Mouse (Mus musculus) cortical plate, adult 2 months (tissue): ENCODE data around the gene Frmd4a. TPM values are rescaled to one million over a fixed set of nuclear protein-coding genes. Genes with fewer than 3 reads are reported as not detected.
A peak's percentile ranks its signal among the peaks of the same experiment; 100 is the strongest.

Experiments used
- H3K27ac ChIP-seq: fragments of 200-500 bp; 2 replicates; pipeline ENCODE4 v1.5.1; 2012; ENCODE audit warnings: low read length, control low read depth, inconsistent platforms; ENCODE audit not compliant: insufficient read depth
- H3K4me1 ChIP-seq: fragments of 200-500 bp; 2 replicates; pipeline ENCODE4 v1.6.1; 2011; ENCODE audit warnings: low read length; ENCODE audit not compliant: control insufficient read depth, insufficient read depth
- H3K4me3 ChIP-seq: fragments of 200-500 bp; 2 replicates; pipeline ENCODE4 v1.5.1; 2011; ENCODE audit warnings: mild to moderate bottlenecking, low read length, control low read depth; ENCODE audit not compliant: insufficient read depth
- CTCF ChIP-seq: fragments of 200-500 bp; IDR thresholded peaks from 2 replicates; pipeline ENCODE4 v1.5.1; 2011; ENCODE audit warnings: mild to moderate bottlenecking, control low read depth, low read length; ENCODE audit not compliant: insufficient read depth; ENCODE audit errors: extremely low read depth
- POLR2A ChIP-seq: fragments of 200-500 bp; IDR thresholded peaks from 2 replicates; pipeline ENCODE4 v1.6.1; 2011; ENCODE audit warnings: mild to moderate bottlenecking, low read length, control low read depth; ENCODE audit not compliant: insufficient read depth; ENCODE audit errors: extremely low read depth
- polyA plus RNA-seq: library from polyadenylated mRNA; depleted of rRNA; stranded (reverse); fragments of >200 nt; gene quantifications from 2 replicates; pipeline ENCODE4 v1.2.3, GENCODE M21; 2012; rRNA removed

Gene Frmd4a
- 32.1 and 33.9 TPM in 2 replicates for polyA plus RNA-seq

- H3K4me1 ChIP-seq = no peaks in the 10 kb centered on the region; the same call in 1 of the 2 replicates
- H3K4me3 ChIP-seq = peak within 1 kb of the TSS; percentile 94
- peak; percentile 76 for TF ChIP-seq POLR2A
- no peak for TF ChIP-seq CTCF
- H3K27ac ChIP-seq = peak within 1 kb of the TSS; percentile 92
Observed at GRCm38 (mm10) chr2:4017528-4018288, at the start of gene Frmd4a. Gene Frmd4a (plus strand): TSS chr2:4017717.

- Histone ChIP-seq H3K4me3 (no peak overlapping the region), H3K27ac (no peak overlapping the region), H3K4me1 (no peaks in the 10 kb centered on the region)
- TF ChIP-seq POLR2A (no peak), CTCF (no peak)
Observed at GRCm38 (mm10) chr2:3988876-3989275, 28.6 kb upstream of the Frmd4a start.

GRCm38 (mm10) chr2:3990431-3990830 is 27.1 kb upstream of the Frmd4a start:
- Histone ChIP-seq H3K4me1 (no peaks in the 10 kb centered on the region), H3K27ac (no peak overlapping the region), H3K4me3 (no peak overlapping the region)
- TF ChIP-seq POLR2A (no peak), CTCF (no peak)

GRCm38 (mm10) chr2:4018431-4018876 is 937 bp downstream of the Frmd4a start:
- peak overlapping the region; percentile 92 for H3K27ac ChIP-seq
- H3K4me1 ChIP-seq = no peaks in the 10 kb centered on the region; the same call in 1 of the 2 replicates
- TF ChIP-seq POLR2A (0 out of 2 replicates have a peak, but pooled peaks have one; percentile 40), CTCF (no peak)
- peak overlapping the region; percentile 94 for H3K4me3 ChIP-seq

DNA sequence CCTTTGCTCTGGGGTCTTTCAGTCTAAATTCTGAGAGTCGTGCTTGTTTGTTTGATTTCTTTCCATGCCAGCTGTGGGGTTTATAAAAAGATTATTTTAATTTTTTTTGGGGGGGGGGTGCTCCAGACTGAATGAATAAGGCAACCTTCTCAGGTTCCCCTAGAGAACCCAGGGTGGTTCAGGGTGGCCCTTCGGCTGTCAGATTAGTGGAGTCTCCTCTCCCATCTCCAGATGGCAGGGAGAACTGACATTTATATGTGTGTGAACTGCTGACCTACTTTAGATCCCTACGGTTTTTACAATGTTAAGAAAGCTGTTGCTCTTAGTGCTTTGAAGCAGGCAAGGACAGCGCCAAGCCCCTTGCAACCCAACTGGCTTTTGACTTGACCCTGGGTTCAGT is 1.4 kb downstream of the Frmd4a start:
- peak overlapping the region; percentile 94 for H3K4me3 ChIP-seq
- peak overlapping the region; percentile 92; the same call in 1 of the 2 replicates for H3K27ac ChIP-seq
- no peaks in the 10 kb centered on the region; the same call in 1 of the 2 replicates for H3K4me1 ChIP-seq
- TF ChIP-seq CTCF (no peak), POLR2A (no peak)

DNA sequence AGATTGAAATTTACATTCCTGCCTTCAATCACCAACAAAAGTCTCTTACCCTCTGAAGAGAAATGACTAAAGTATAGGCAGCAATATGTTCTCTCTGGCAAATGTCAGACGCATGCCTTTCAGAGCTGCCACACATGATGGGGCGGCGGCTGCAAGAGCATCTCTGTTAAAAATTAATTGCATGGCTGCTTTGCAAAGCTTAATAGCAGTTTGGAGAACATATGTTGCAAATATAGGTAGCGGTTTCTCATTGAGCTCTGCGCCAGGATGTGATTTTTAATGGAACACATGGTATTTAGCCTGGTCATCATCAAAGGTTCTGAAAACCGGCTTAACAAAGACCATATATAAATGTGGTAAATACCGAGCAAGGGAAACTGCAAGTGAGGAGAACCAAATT is 7.4 kb downstream of the Frmd4a start:
- no peaks in the 10 kb centered on the region; the same call in 1 of the 2 replicates for H3K4me1 ChIP-seq
- no peak overlapping the region for H3K4me3 ChIP-seq
- no peak for TF ChIP-seq POLR2A
- TF ChIP-seq CTCF = no peak
- no peak overlapping the region for H3K27ac ChIP-seq

GRCm38 (mm10) chr2:4029031-4029747 is 11.7 kb downstream of the Frmd4a start:
- no peak overlapping the region for H3K27ac ChIP-seq
- H3K4me1 ChIP-seq = no peaks in the 10 kb centered on the region
- no peak for TF ChIP-seq POLR2A
- TF ChIP-seq CTCF = no peak
- H3K4me3 ChIP-seq = no peak overlapping the region

GRCm38 (mm10) chr2:4036153-4036589 is 18.7 kb downstream of the Frmd4a start:
- Histone ChIP-seq H3K27ac (peak overlapping the region; percentile 78), H3K4me1 (peaks cover 3% of the 10 kb centered on the region), H3K4me3 (no peak overlapping the region)
- TF ChIP-seq POLR2A (no peak), CTCF (no peak)

- Histone ChIP-seq H3K4me1 (peaks cover 3% of the 10 kb centered on the region), H3K4me3 (no peak overlapping the region), H3K27ac (no peak overlapping the region)
- TF ChIP-seq CTCF (no peak), POLR2A (no peak)
Observed at GRCm38 (mm10) chr2:4036651-4037117, 19.2 kb downstream of the Frmd4a start.

GRCm38 (mm10) chr2:4042009-4042408 is 24.5 kb downstream of the Frmd4a start:
- peaks cover 1% of the 10 kb centered on the region; the same call in 1 of the 2 replicates for H3K4me1 ChIP-seq
- H3K4me3 ChIP-seq = no peak overlapping the region
- TF ChIP-seq POLR2A (no peak), CTCF (no peak)
- no peak overlapping the region for H3K27ac ChIP-seq
